Mouse (Mus musculus) intestine, postnatal 0 days (tissue): ENCODE data around the gene Zbtb42. TPM values are rescaled to one million over a fixed set of nuclear protein-coding genes. Genes with fewer than 3 reads are reported as not detected.

Experiments used
- ATAC-seq: fragments of 200-750 bp; cut with Nextera tagmentation; 2 replicates; pipeline ENCODE4 v1.8.0; 2017; ENCODE audit warnings: mild to moderate bottlenecking, moderate TSS enrichment, moderate library complexity
- H3K27ac ChIP-seq: fragments of 300-500 bp; sonication (generic); 2 replicates; pipeline ENCODE4 v1.5.1; 2014; ENCODE audit warnings: mild to moderate bottlenecking, low read depth, low read length, moderate library complexity
- H3K27me3 ChIP-seq: fragments of 300-500 bp; sonication (generic); replicated peaks from 2 replicates; pipeline ENCODE4 v1.6.1; 2014; ENCODE audit warnings: low read length, mixed read lengths; ENCODE audit not compliant: control insufficient read depth, insufficient read depth
- H3K36me3 ChIP-seq: fragments of 300-500 bp; sonication (generic); 2 replicates; pipeline ENCODE4 v1.6.1; 2014; ENCODE audit warnings: mild to moderate bottlenecking, moderate library complexity; ENCODE audit not compliant: control insufficient read depth, insufficient read depth
- H3K4me1 ChIP-seq: fragments of 300-500 bp; sonication (generic); replicated peaks from 2 replicates; pipeline ENCODE4 v1.6.1; 2014; ENCODE audit warnings: antibody characterized with exemption, low read length, mixed read lengths; ENCODE audit not compliant: control insufficient read depth, insufficient read depth
- H3K4me2 ChIP-seq: fragments of 300-500 bp; sonication (generic); replicated peaks from 2 replicates; pipeline ENCODE4 v1.6.1; 2014; ENCODE audit warnings: low read depth, mild to moderate bottlenecking, moderate library complexity
- H3K4me3 ChIP-seq: fragments of 300-500 bp; sonication (generic); 2 replicates; pipeline ENCODE4 v1.5.1; 2014; ENCODE audit warnings: low read depth, low read length
- H3K9ac ChIP-seq: fragments of 300-500 bp; sonication (generic); 2 replicates; pipeline ENCODE4 v1.6.1; 2014; ENCODE audit warnings: mild to moderate bottlenecking, low read depth, low read length
- H3K9me3 ChIP-seq: fragments of 300-500 bp; sonication (generic); 2 replicates; pipeline ENCODE4 v1.6.1; 2016; ENCODE audit warnings: mixed run types; ENCODE audit not compliant: control insufficient read depth
- CTCF ChIP-seq: sonication (generic); IDR thresholded peaks from 2 replicates; pipeline ENCODE4 v1.5.1; 2016; ENCODE audit warnings: low read depth, mild to moderate bottlenecking, control low read depth, antibody characterized with exemption, moderate library complexity
- WGBS: fragments of 180-500 bp; shearing (Covaris S2); extraction: QIAGEN DNeasy Blood & Tissue Kit; methylation state at CpG from one replicate; pipeline ENCODE4 v1.1.7; 2014; 5-methylcytosine and 5-hydroxymethylcytosine counted together
- polyA plus RNA-seq: library from polyadenylated mRNA; unstranded; fragments of >200 nt; fragmentation: Nextera tagmentation; extraction: Ambion mirVana; gene quantifications from 2 replicates; pipeline ENCODE4 v1.2.1, GENCODE M21; 2015

The Zbtb42 gene
- polyA plus RNA-seq: 8.1 and 8.3 TPM in 2 replicates

DNA sequence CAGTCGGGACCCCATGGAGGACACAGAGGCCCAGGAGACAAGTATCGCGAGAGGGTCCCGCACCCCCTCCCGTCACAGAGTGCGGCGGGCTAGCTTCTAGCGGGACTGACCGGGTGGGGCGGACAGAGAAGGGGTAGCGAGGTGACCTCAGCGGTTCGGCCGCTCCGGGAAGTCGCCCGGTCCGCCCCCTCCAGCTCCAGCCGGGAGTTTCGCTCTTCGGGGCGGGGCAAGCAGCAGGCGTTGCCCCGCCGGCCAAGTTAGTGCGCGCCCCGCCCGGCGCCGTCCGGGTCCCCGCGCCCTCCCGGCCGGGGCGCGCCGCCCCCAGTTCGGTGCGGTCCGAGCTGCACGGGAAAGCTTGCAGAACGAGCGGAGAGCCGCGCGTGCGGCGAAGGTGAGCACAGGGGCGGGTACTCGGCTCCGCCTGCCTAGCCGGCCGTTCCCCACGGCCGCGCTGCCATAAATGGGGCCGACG, at the start of gene Zbtb42:
Gene Zbtb42, plus strand, starts transcription at position 274 of the 472 bp plus-strand sequence.
- WGBS: under 1% methylated on average over 54 of the region's 60 CpGs
- no peak for TF ChIP-seq CTCF
- peaks cover 17% of the 10 kb centered on the region for H3K36me3 ChIP-seq
- 0 out of 2 replicates have a peak, but pooled peaks cover 7% of the 10 kb centered on the region for H3K4me1 ChIP-seq
- H3K4me2 ChIP-seq: peak within 1 kb of the TSS; percentile 91
- peak; percentile 46 for ATAC-seq
- H3K9ac ChIP-seq: peak within 1 kb of the TSS; percentile 71
- H3K9me3 ChIP-seq: no peaks in the 10 kb centered on the region
- peak within 1 kb of the TSS; percentile 90 for H3K27ac ChIP-seq
- H3K27me3 ChIP-seq: no peaks in the 10 kb centered on the region
- H3K4me3 ChIP-seq: peak within 1 kb of the TSS; percentile 65

DNA sequence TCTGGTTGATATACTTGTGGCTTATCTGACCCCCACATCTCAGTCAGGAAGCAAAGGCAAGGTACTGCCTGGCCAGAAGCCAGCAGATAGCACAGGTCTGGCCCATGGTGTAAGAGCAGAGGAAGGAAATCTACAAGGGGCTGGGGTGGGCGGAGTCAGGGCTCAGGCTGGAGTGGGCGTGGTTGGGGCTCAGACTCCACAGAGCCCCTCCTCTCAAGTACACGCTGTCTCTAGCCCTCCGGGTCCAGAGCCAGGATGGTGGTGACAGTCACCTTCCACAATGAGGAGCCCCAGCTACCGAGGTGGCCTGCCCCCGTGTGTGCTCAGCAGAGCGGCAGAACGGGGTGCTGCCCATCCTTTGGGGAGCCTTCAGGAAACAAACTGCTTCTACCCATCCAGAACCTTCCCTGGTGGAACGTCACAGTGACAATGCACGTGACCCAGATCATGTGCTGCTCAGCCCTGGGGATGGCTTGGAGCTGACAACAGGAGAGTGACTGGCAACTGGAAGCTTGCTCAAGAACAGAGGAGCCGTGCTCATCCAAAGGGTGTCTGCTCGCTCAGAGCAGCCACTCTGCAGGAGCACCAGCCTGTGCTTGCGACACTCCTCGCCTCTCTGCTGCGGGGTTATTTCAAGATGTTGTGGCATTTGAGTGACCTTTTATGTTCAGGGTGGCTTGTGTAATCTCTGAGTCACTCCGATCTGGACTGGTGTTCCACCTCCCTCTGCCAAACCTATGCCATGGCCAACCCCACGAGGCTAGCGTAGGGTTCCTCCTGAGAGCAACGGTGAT, 49.5 kb upstream of the Zbtb42 start:
- ATAC-seq: peak; percentile 23; the same call in 1 of the 2 replicates
- Histone ChIP-seq H3K36me3 (no peaks in the 10 kb centered on the region), H3K9me3 (no peaks in the 10 kb centered on the region), H3K27ac (no peak overlapping the region; the same call in 1 of the 2 replicates), H3K4me3 (0 out of 2 replicates have a peak overlapping the region, but pooled peaks have one; percentile 1), H3K27me3 (no peaks in the 10 kb centered on the region), H3K4me2 (peak overlapping the region; percentile 50), H3K4me1 (peaks cover 17% of the 10 kb centered on the region), H3K9ac (no peak overlapping the region)
- 22% methylated on average over 19 of the region's 19 CpGs for WGBS
- no peak for TF ChIP-seq CTCF

GRCm38 (mm10) chr12:112630029-112630428, 48.6 kb upstream of the Zbtb42 start:
- Histone ChIP-seq H3K4me3 (no peak overlapping the region), H3K36me3 (no peaks in the 10 kb centered on the region), H3K27me3 (no peaks in the 10 kb centered on the region), H3K9ac (no peak overlapping the region), H3K4me2 (no peak overlapping the region), H3K9me3 (no peaks in the 10 kb centered on the region), H3K27ac (no peak overlapping the region), H3K4me1 (peaks cover 17% of the 10 kb centered on the region)
- no peak for ATAC-seq
- WGBS: 93% methylated on average over 12 of the region's 12 CpGs
- no peak for TF ChIP-seq CTCF

GRCm38 (mm10) chr12:112630796-112631195, 47.8 kb upstream of the Zbtb42 start:
- no peak for TF ChIP-seq CTCF

GRCm38 (mm10) chr12:112631472-112631871, 47.2 kb upstream of the Zbtb42 start:
- no peak overlapping the region for H3K4me3 ChIP-seq
- no peak for ATAC-seq
- no peak overlapping the region for H3K9ac ChIP-seq
- no peak for TF ChIP-seq CTCF
- WGBS: 34% methylated on average over 1 of the region's 1 CpGs
- no peaks in the 10 kb centered on the region for H3K27me3 ChIP-seq
- H3K36me3 ChIP-seq: no peaks in the 10 kb centered on the region
- peaks cover 13% of the 10 kb centered on the region for H3K4me1 ChIP-seq
- H3K4me2 ChIP-seq: no peak overlapping the region
- no peaks in the 10 kb centered on the region for H3K9me3 ChIP-seq
- H3K27ac ChIP-seq: no peak overlapping the region

More at GRCm38 (mm10) chr12:112630796-112631195, 47.8 kb upstream of the Zbtb42 start:
- Histone ChIP-seq H3K27me3 (no peaks in the 10 kb centered on the region), H3K9ac (no peak overlapping the region), H3K9me3 (no peaks in the 10 kb centered on the region), H3K4me1 (peaks cover 17% of the 10 kb centered on the region), H3K36me3 (no peaks in the 10 kb centered on the region), H3K4me3 (no peak overlapping the region), H3K27ac (no peak overlapping the region), H3K4me2 (no peak overlapping the region)
- ATAC-seq: no peak
- WGBS: 78% methylated on average over 5 of the region's 5 CpGs

DNA sequence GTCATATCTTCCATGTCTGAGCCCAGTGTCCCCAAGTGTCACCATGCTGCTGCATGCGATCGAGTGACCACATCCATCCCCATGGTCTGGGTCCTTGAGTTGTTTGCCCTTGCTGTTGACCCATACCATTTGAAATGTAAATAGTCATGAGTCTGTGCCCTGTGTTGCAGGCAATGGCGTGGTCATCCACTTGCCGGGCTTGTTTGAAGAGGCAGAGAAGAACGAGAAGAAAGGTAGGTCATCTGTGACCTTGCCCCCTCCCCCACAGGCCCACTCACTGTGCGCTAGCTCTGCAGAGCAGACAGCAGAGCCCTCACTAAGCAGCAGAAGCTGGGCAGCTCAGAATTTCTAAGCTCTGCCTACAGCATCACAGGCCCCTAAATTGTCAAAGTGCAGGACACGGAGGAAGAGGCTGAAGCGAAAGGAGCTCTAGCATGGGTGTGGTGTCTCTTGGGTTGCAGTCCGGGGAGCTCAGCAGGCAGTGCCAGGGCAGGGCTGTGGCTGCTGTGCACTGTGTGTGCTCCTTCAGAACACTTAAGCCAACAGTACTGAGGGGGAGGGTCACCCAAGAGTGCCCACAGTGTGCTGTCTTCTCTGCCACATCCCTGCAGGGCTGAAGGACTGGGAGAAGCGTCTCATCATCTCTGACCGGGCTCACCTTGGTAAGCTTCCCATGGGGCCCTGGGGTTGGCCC, 46.4 kb upstream of the Zbtb42 start:
- H3K4me3 ChIP-seq: no peak overlapping the region
- TF ChIP-seq CTCF: no peak
- WGBS: 56% methylated on average over 11 of the region's 11 CpGs
- H3K9ac ChIP-seq: no peak overlapping the region
- no peak for ATAC-seq
- no peaks in the 10 kb centered on the region for H3K9me3 ChIP-seq
- no peaks in the 10 kb centered on the region for H3K36me3 ChIP-seq
- H3K27ac ChIP-seq: no peak overlapping the region
- peaks cover 10% of the 10 kb centered on the region; the same call in 1 of the 2 replicates for H3K4me1 ChIP-seq
- H3K4me2 ChIP-seq: no peak overlapping the region
- H3K27me3 ChIP-seq: no peaks in the 10 kb centered on the region
